Mouse (Mus musculus): ENCODE results near the gene Lgals2.
"Not testable (repeated sequence)": the region's sequence is repeated elsewhere in the genome, so short reads cannot be mapped to it uniquely, and the experiment has no call there.

Lgals2 gene

GRCm38 (mm10) chr15:78874989-78875388 is 19.7 kb upstream of the Lgals2 start:
- no peak for DNase-seq (ENCODE audit: low spot score in 2 of 2)

GRCm38 (mm10) chr15:78873803-78874435 is 18.6 kb upstream of the Lgals2 start:
- DNase-seq (ENCODE audit: low spot score in 2 of 2): no peak

GRCm38 (mm10) chr15:78872021-78872608 is 16.8 kb upstream of the Lgals2 start:
- DNase-seq (ENCODE audit: low spot score in 2 of 2): no peak

- DNase-seq (ENCODE audit: low spot score in 2 of 2): peak in 1 of 2 experiments; percentile 38
Observed at GRCm38 (mm10) chr15:78869775-78870174, 14.4 kb upstream of the Lgals2 start.

GRCm38 (mm10) chr15:78868826-78869233 is 13.5 kb upstream of the Lgals2 start:
- no peak for DNase-seq (ENCODE audit: low spot score in 2 of 2)

GRCm38 (mm10) chr15:78868398-78868797 is 13.1 kb upstream of the Lgals2 start:
- DNase-seq (ENCODE audit: low spot score in 2 of 2): no peak

- DNase-seq (ENCODE audit: low spot score in 2 of 2): peak; percentile 31
Observed at GRCm38 (mm10) chr15:78863852-78864253, 8.5 kb upstream of the Lgals2 start.

GRCm38 (mm10) chr15:78863154-78863553 is 7.8 kb upstream of the Lgals2 start:
- no peak for DNase-seq (ENCODE audit: low spot score in 2 of 2)

- DNase-seq (ENCODE audit: low spot score in 2 of 2): no peak
Observed at GRCm38 (mm10) chr15:78862280-78862679, 7.0 kb upstream of the Lgals2 start.

- DNase-seq (ENCODE audit: low spot score in 2 of 2): peak in 1 of 2 experiments; percentile 35
Observed at GRCm38 (mm10) chr15:78859714-78860113, 4.4 kb upstream of the Lgals2 start.

GRCm38 (mm10) chr15:78859311-78859710 is 4.0 kb upstream of the Lgals2 start:
- DNase-seq (ENCODE audit: low spot score in 2 of 2): no peak

- no peak for DNase-seq (ENCODE audit: low spot score in 2 of 2)
Observed at GRCm38 (mm10) chr15:78857009-78857408, 1.7 kb upstream of the Lgals2 start.

GRCm38 (mm10) chr15:78851505-78852153 is 3.7 kb downstream of the Lgals2 start:
- DNase-seq (ENCODE audit: low spot score in 2 of 2): peak; percentile 71 to 93

GRCm38 (mm10) chr15:78850944-78851343 is 4.4 kb downstream of the Lgals2 start:
- no peak for DNase-seq (ENCODE audit: low spot score in 2 of 2)

- no peak for DNase-seq (ENCODE audit: low spot score in 2 of 2)
Observed at GRCm38 (mm10) chr15:78850059-78850824, 5.1 kb downstream of the Lgals2 start.

GRCm38 (mm10) chr15:78849485-78849884 is 5.8 kb downstream of the Lgals2 start:
- no peak for DNase-seq (ENCODE audit: low spot score in 2 of 2)

GRCm38 (mm10) chr15:78848467-78848866 is 6.9 kb downstream of the Lgals2 start:
- peak; percentile 68 to 87 for DNase-seq (ENCODE audit: low spot score in 2 of 2)

GRCm38 (mm10) chr15:78846805-78847204 is 8.5 kb downstream of the Lgals2 start:
- DNase-seq (ENCODE audit: low spot score in 2 of 2): not testable (repeated sequence)

GRCm38 (mm10) chr15:78846352-78846751 is 9.0 kb downstream of the Lgals2 start:
- DNase-seq (ENCODE audit: low spot score in 2 of 2): no peak

GRCm38 (mm10) chr15:78845867-78846266 is 9.5 kb downstream of the Lgals2 start:
- DNase-seq (ENCODE audit: low spot score in 2 of 2): no peak

GRCm38 (mm10) chr15:78845321-78845720 is 10.0 kb downstream of the Lgals2 start:
- no peak for DNase-seq (ENCODE audit: low spot score in 2 of 2)

- DNase-seq (ENCODE audit: low spot score in 2 of 2): no peak
Observed at GRCm38 (mm10) chr15:78844791-78845190, 10.5 kb downstream of the Lgals2 start.
